Mouse (Mus musculus): Measurements from ENCODE around the gene Snx20. TPM values are rescaled to one million over a fixed set of nuclear protein-coding genes. Genes with fewer than 3 reads are reported as not detected.

Gene Snx20
- total RNA-seq, 2 experiments from 2014 or later, result 0.94 to 1.6 TPM

Other genes starting within 250 kb of the Snx20 start
- 1 to 10 TPM; 2.5 to 3.4 TPM for gene Nkd1, start 114.8 kb downstream of the Snx20 start, total RNA-seq (2021)
- gene Nod2, start 11.2 kb upstream of the Snx20 start, total RNA-seq (2021), result 1 to 10 TPM; 1.1 to 1.4 TPM
- 10 to 100 TPM; 25.4 to 31.5 TPM for gene Cyld, start 60.9 kb upstream of the Snx20 start, total RNA-seq (2021)